Mouse (Mus musculus) thymus, adult 2 months (tissue): Measurements from ENCODE around the gene Adcyap1r1. TPM values are rescaled to one million over a fixed set of nuclear protein-coding genes. Genes with fewer than 3 reads are reported as not detected.

ENCODE experiments used
- DNase-seq: peaks from one replicate; pipeline ENCODE4 v3.0.0; 2021
- H3K27ac ChIP-seq: fragments of 200-500 bp; 2 replicates; pipeline ENCODE4 v1.5.1; 2012; ENCODE audit warnings: low read length, control low read depth; ENCODE audit not compliant: control insufficient read depth, insufficient read depth
- H3K27me3 ChIP-seq: fragments of 200-500 bp; 2 replicates; pipeline ENCODE4 v1.6.1; 2012; ENCODE audit warnings: mild to moderate bottlenecking, low read length, moderate library complexity, mixed read lengths; ENCODE audit not compliant: control insufficient read depth, insufficient read depth
- H3K36me3 ChIP-seq: fragments of 200-500 bp; 2 replicates; pipeline ENCODE4 v1.6.1; 2012; ENCODE audit warnings: mild to moderate bottlenecking, low read length, moderate library complexity; ENCODE audit not compliant: control insufficient read depth, insufficient read depth
- H3K4me1 ChIP-seq: fragments of 200-500 bp; replicated peaks from 2 replicates; pipeline ENCODE4 v1.6.1; 2012; ENCODE audit warnings: low read length; ENCODE audit not compliant: control insufficient read depth, insufficient read depth
- H3K4me3 ChIP-seq: fragments of 200-500 bp; 2 replicates; pipeline ENCODE4 v1.5.1; 2012; ENCODE audit warnings: mild to moderate bottlenecking, low read length, control low read depth, moderate library complexity; ENCODE audit not compliant: control insufficient read depth, insufficient read depth
- CTCF ChIP-seq: fragments of 200-500 bp; IDR thresholded peaks from 2 replicates; pipeline ENCODE4 v1.5.1; 2012; ENCODE audit warnings: mild to moderate bottlenecking, control low read depth, low read length, moderate library complexity, borderline replicate concordance; ENCODE audit not compliant: control insufficient read depth, poor library complexity, insufficient read depth; ENCODE audit errors: extremely low read depth
- POLR2A ChIP-seq: fragments of 200-500 bp; IDR thresholded peaks from 2 replicates; pipeline ENCODE4 v1.6.1; 2012; ENCODE audit warnings: mild to moderate bottlenecking, low read length, control low read depth, moderate library complexity; ENCODE audit not compliant: control insufficient read depth, poor library complexity, insufficient read depth; ENCODE audit errors: extremely low read depth
- WGBS: fragments of 180-500 bp; shearing (Covaris S2); methylation state at CpG from one replicate; pipeline ENCODE4 v1.1.7; 2018; 5-methylcytosine and 5-hydroxymethylcytosine counted together
- polyA plus RNA-seq: library from polyadenylated mRNA; depleted of rRNA; stranded (reverse); fragments of >200 nt; gene quantifications from 2 replicates; pipeline ENCODE4 v1.2.3, GENCODE M21; 2012

The Adcyap1r1 gene
- polyA plus RNA-seq, 1 experiment = 1.8 TPM

DNA sequence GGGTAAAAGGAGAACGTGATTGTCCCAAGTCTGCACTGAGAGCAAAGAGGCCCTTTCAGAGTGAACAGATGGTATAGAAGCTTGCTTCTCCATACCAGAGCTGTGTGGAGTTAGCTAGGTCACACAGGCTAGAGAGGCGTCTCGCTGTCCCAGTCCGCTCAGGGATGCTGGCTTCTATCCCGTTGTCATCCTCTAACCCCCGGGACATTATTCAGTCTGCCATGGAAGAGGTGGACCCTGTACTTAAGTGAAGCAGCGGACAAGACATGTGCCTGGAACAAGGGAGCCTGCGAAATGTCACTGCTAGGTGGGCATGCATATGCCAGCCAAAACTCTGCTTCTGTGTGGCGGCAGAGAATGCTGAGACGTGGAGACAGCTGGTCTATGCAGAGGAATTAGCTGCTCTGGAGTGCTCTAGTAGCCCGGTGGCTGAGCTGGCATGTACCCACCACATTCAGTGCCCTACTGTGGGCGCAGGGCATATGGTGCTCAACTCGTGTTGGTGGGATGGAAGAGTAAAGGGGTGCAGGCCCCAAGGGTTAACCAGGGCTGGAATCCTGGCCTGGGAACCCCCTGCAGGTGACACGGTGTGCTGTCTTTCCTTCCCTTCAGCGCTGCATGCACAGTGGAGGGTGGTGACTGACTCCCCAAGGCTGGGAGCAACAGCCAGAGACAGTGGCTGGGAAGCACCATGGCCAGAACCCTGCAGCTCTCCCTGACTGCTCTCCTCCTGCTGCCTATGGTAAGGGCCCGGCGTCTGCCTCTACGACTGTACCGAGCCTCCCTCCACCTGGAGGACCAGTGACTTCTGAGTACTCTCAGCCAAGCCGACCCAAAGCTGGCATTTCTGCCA is 8.0 kb downstream of the Adcyap1r1 start:
- H3K36me3 ChIP-seq = no peaks in the 10 kb centered on the region
- 93% methylated on average over 20 of the region's 20 CpGs for WGBS
- TF ChIP-seq CTCF (no peak), POLR2A (no peak)
- H3K4me1 ChIP-seq = no peaks in the 10 kb centered on the region
- no peak overlapping the region for H3K4me3 ChIP-seq
- no peak overlapping the region for H3K27ac ChIP-seq
- no peak for DNase-seq
- H3K27me3 ChIP-seq = no peaks in the 10 kb centered on the region

DNA sequence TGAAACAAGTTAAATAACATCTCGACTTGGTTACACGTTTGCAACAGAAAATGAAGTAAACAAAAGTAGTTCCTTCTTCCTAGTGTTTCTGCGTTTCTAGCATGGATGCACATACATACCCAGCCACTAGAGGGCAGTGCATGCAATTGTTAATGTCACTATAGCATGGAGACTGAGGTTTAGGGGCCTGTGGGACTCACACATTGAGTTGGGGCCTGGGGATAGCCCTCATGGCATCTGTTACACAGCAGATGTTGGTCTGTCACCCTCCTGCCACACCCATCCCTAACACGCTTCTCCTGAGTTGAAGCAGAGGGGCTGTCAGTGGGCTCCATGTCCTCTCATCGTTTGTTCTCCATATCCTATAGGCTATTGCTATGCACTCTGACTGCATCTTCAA is 9.4 kb downstream of the Adcyap1r1 start:
- no peak overlapping the region for H3K27ac ChIP-seq

DNA sequence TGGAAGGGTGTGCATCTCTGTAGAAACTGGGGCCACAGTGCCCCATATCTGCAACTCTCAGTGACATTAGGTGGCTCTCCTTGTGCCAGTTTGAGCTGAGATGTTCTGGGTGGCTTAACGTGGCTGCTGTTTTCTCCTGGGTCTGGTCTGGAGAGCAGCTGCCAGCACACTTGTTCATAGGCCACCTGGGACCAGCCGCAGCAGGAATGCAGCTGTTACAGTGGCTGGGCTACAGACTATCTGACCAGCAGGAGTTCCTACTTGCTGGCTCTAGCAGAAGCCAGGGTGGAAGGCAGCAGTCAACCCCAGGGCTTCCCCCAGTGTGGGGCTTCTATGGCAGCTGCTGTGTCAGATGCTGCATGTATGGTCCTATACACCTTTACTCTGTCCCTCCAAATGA is 9.9 kb downstream of the Adcyap1r1 start:
- Histone ChIP-seq H3K4me3 (no peak overlapping the region), H3K27me3 (no peaks in the 10 kb centered on the region), H3K4me1 (no peaks in the 10 kb centered on the region), H3K27ac (no peak overlapping the region), H3K36me3 (no peaks in the 10 kb centered on the region)
- no peak for DNase-seq
- TF ChIP-seq CTCF (no peak), POLR2A (no peak)
- 85% methylated on average over 2 of the region's 2 CpGs for WGBS

More for the DNA sequence above, 9.4 kb downstream of the Adcyap1r1 start:
- no peak overlapping the region for H3K4me3 ChIP-seq
- DNase-seq = peak; percentile 19
- no peaks in the 10 kb centered on the region for H3K27me3 ChIP-seq
- no peak for TF ChIP-seq POLR2A
- TF ChIP-seq CTCF = peak; percentile 57; the same call in 1 of the 2 replicates
- 42% methylated on average over 5 of the region's 5 CpGs for WGBS
- H3K36me3 ChIP-seq = no peaks in the 10 kb centered on the region
- no peaks in the 10 kb centered on the region for H3K4me1 ChIP-seq

DNA sequence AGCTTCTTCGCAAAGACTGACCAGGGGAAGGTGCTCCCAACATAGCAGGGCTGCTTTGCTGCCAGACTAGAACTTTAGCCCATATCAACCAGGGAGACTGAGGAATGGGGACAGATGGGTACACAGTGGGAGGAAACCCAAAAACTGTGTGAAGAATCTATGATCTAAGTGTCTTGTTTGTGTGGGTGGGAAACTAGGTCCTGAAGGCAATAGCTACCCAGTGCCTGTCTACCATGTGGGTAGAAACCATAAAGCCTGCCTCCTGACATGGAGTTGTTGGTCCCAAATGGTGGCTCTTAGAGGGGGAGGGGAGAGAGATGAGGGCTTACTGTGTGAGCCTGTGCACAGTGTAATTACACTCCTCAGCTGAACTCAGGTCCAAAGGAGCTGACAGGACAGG is 10.6 kb downstream of the Adcyap1r1 start:
- DNase-seq = no peak
- 84% methylated on average over 1 of the region's 1 CpGs for WGBS
- Histone ChIP-seq H3K4me3 (no peak overlapping the region), H3K36me3 (no peaks in the 10 kb centered on the region), H3K27me3 (no peaks in the 10 kb centered on the region), H3K4me1 (no peaks in the 10 kb centered on the region), H3K27ac (no peak overlapping the region)
- TF ChIP-seq CTCF (no peak), POLR2A (no peak)

DNA sequence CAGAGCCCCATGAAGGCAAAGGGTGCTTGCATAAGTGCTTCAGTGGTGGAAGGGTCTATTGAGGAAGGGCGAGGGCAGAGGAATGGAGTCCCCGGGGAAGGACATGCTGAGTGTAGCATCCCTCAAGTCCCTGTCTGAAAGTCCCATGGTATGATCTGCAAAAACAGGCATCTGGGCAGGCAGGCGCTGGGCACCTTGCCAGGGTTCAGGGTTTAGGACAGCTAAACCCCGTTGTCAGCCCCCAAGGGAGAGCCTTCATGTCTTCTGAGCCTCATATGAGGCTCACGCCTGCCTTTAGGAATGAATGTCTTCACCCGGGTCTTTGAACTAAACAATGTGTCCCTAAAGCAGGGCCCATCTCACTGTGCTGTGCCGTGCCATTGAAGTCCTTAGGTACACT is 12.2 kb downstream of the Adcyap1r1 start:
- no peaks in the 10 kb centered on the region for H3K4me1 ChIP-seq
- 87% methylated on average over 7 of the region's 7 CpGs for WGBS
- H3K27ac ChIP-seq = no peak overlapping the region
- no peak for DNase-seq
- H3K27me3 ChIP-seq = no peaks in the 10 kb centered on the region
- TF ChIP-seq CTCF (no peak), POLR2A (no peak)
- no peak overlapping the region for H3K4me3 ChIP-seq
- H3K36me3 ChIP-seq = no peaks in the 10 kb centered on the region

DNA sequence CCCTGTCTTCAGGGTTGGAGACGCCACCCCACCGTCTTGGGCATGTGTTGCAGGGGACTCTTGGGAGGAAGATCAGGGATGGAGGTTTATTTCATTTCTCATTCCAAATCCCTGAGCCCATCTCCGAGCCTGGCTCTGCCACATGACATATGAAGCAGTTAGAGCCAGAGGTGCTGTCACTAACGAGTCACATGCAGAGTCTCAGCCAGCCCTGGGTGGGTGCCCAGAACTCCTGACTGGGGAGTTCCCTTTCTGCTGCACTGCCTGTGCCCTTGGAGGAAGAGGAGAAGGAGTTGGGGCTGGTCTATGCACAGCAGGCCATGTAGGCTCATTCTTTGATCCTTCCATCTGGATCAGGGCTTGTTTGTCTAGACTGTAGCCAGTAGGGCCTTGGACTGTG is 13.5 kb downstream of the Adcyap1r1 start:
- 58% methylated on average over 4 of the region's 4 CpGs for WGBS
- Histone ChIP-seq H3K4me3 (no peak overlapping the region), H3K27ac (no peak overlapping the region), H3K36me3 (no peaks in the 10 kb centered on the region), H3K4me1 (no peaks in the 10 kb centered on the region), H3K27me3 (no peaks in the 10 kb centered on the region)
- DNase-seq = no peak
- TF ChIP-seq CTCF = no peak
- no peak for TF ChIP-seq POLR2A
